Mouse (Mus musculus) 416B (cell line): ENCODE measurements around the gene Sec31b.

Experiments
- DNase-seq: peaks from one replicate; pipeline ENCODE4 v3.0.0; 2011; ENCODE audit warnings: low read depth

Gene Sec31b

GRCm38 (mm10) chr19:44475268-44475667, 70.4 kb downstream of the Sec31b start:
- no peak for DNase-seq

GRCm38 (mm10) chr19:44474158-44474557, 71.5 kb downstream of the Sec31b start:
- DNase-seq, result peak; percentile 80
